Mouse (Mus musculus): ENCODE measurements around the gene Dst. TPM values are rescaled to one million over a fixed set of nuclear protein-coding genes. Genes with fewer than 3 reads are reported as not detected.
"Not testable (repeated sequence)": the region's sequence is repeated elsewhere in the genome, so short reads cannot be mapped to it uniquely, and the experiment has no call there.

The Dst gene
- total RNA-seq, 2 experiments from 2014 or later: 135 to 163 TPM

- no peak for DNase-seq
Measured at GRCm38 (mm10) chr1:34293198-34293597, 385.2 kb downstream of the Dst start.

GRCm38 (mm10) chr1:34297636-34298035, 389.6 kb downstream of the Dst start:
- DNase-seq: no peak

GRCm38 (mm10) chr1:34298631-34299184, 390.7 kb downstream of the Dst start:
- peak in 1 of 2 experiments; percentile 22 for DNase-seq

GRCm38 (mm10) chr1:34299507-34299906, 391.5 kb downstream of the Dst start:
- DNase-seq: no peak

- no peak for DNase-seq
Measured at GRCm38 (mm10) chr1:34300309-34300980, 392.4 kb downstream of the Dst start.

- DNase-seq: no peak
Measured at GRCm38 (mm10) chr1:34304227-34304626, 396.2 kb downstream of the Dst start.

GRCm38 (mm10) chr1:34306741-34307140, 398.7 kb downstream of the Dst start:
- no peak for DNase-seq

- no peak for DNase-seq
Measured at GRCm38 (mm10) chr1:34307191-34307590, 399.2 kb downstream of the Dst start.

GRCm38 (mm10) chr1:34308841-34309240, 400.8 kb downstream of the Dst start:
- not testable (repeated sequence) for DNase-seq

- no peak for DNase-seq
Measured at GRCm38 (mm10) chr1:34309396-34309795, 401.4 kb downstream of the Dst start.

GRCm38 (mm10) chr1:34310532-34311250, 402.7 kb downstream of the Dst start:
- DNase-seq: no peak

- DNase-seq: no peak
Measured at GRCm38 (mm10) chr1:34312806-34313205, 404.8 kb downstream of the Dst start.

- DNase-seq: no peak
Measured at GRCm38 (mm10) chr1:34315381-34315780, 407.4 kb downstream of the Dst start.

- DNase-seq: no peak
Measured at GRCm38 (mm10) chr1:34324255-34324654, 416.2 kb downstream of the Dst start.

- peak; percentile 23 to 30 for DNase-seq
Measured at GRCm38 (mm10) chr1:34328606-34329005, 420.6 kb downstream of the Dst start.

GRCm38 (mm10) chr1:34331767-34332166, 423.7 kb downstream of the Dst start:
- DNase-seq: no peak

Small RNA genes within 50 kb of the gene (microRNA-seq; reads per million reads assigned to microRNA genes)
- gene Mir6896: not detected

Other genes starting within 250 kb of the Dst start
- 1 to 10 TPM; 5.6 to 5.8 TPM for gene Prim2, start 238.4 kb upstream of the Dst start, total RNA-seq (2021)
- gene Rab23, start 188.3 kb upstream of the Dst start, total RNA-seq (2021): 10 to 100 TPM; 10.3 to 11.9 TPM
- 10 to 100 TPM; 14.6 to 17.0 TPM for gene Bag2, start 150.4 kb upstream of the Dst start, total RNA-seq (2021)
- 10 to 100 TPM; 35.3 to 38.5 TPM for gene Zfp451, start 93.6 kb upstream of the Dst start, total RNA-seq (2021)
- 1 to 10 TPM; 1.2 TPM for gene Bend6, start 409 bp upstream of the Dst start, total RNA-seq (2021)

Measured in adrenal gland, postnatal 36 days (tissue).